Mouse (Mus musculus) forebrain, embryonic 11.5 days (tissue): ENCODE results near the gene Crispld2. TPM values are rescaled to one million over a fixed set of nuclear protein-coding genes. Genes with fewer than 3 reads are reported as not detected.

ENCODE experiments used
- ATAC-seq: fragments of 200-750 bp; cut with Nextera tagmentation; replicated peaks from 2 replicates; pipeline ENCODE4 v1.8.0; 2017; ENCODE audit warnings: moderate TSS enrichment; ENCODE audit not compliant: low FRiP score
- DNase-seq: peaks from one replicate; pipeline ENCODE4 v3.0.0-alpha.2; 2017; ENCODE audit warnings: low spot score
- H3K27ac ChIP-seq: fragments of 300-500 bp; sonication (generic); 2 replicates; pipeline ENCODE4 v1.5.1; 2014; ENCODE audit warnings: low read depth, low read length
- H3K27me3 ChIP-seq: fragments of 300-500 bp; sonication (generic); 2 replicates; pipeline ENCODE4 v1.6.1; 2014; ENCODE audit warnings: mild to moderate bottlenecking, low read length, mixed read lengths; ENCODE audit not compliant: control insufficient read depth, insufficient read depth
- H3K36me3 ChIP-seq: fragments of 300-500 bp; sonication (generic); 2 replicates; pipeline ENCODE4 v1.6.1; 2014; ENCODE audit warnings: mild to moderate bottlenecking, low read length, moderate library complexity, mixed read lengths; ENCODE audit not compliant: control insufficient read depth, insufficient read depth
- H3K4me1 ChIP-seq: fragments of 300-500 bp; sonication (generic); replicated peaks from 2 replicates; pipeline ENCODE4 v1.6.1; 2014; ENCODE audit warnings: low read length, mixed read lengths; ENCODE audit not compliant: control insufficient read depth, insufficient read depth
- H3K4me2 ChIP-seq: fragments of 300-500 bp; sonication (generic); 2 replicates; pipeline ENCODE4 v1.6.1; 2014; ENCODE audit warnings: low read depth, mild to moderate bottlenecking, low read length, moderate library complexity, mixed read lengths; ENCODE audit not compliant: severe bottlenecking
- H3K4me3 ChIP-seq: fragments of 300-500 bp; sonication (generic); 2 replicates; pipeline ENCODE4 v1.5.1; 2014; ENCODE audit warnings: low read depth, low read length
- H3K9ac ChIP-seq: fragments of 300-500 bp; sonication (generic); 2 replicates; pipeline ENCODE4 v1.6.1; 2014; ENCODE audit warnings: low read length
- H3K9me3 ChIP-seq: fragments of 300-500 bp; sonication (generic); 2 replicates; pipeline ENCODE4 v1.6.1; 2016; ENCODE audit warnings: low read length, mixed read lengths; ENCODE audit not compliant: control insufficient read depth
- WGBS: fragments of 180-500 bp; shearing (Covaris S2); extraction: QIAGEN DNeasy Blood & Tissue Kit; methylation state at CpG from one replicate; pipeline ENCODE4 v1.1.7; 2014; 5-methylcytosine and 5-hydroxymethylcytosine counted together
- polyA plus RNA-seq: library from polyadenylated mRNA; unstranded; fragments of >200 nt; fragmentation: Nextera tagmentation; extraction: Ambion mirVana; gene quantifications from 2 replicates; pipeline ENCODE4 v1.2.1, GENCODE M21; 2014

The Crispld2 gene
- polyA plus RNA-seq, 1 experiment from 2014 or later: 1.6 TPM

DNA sequence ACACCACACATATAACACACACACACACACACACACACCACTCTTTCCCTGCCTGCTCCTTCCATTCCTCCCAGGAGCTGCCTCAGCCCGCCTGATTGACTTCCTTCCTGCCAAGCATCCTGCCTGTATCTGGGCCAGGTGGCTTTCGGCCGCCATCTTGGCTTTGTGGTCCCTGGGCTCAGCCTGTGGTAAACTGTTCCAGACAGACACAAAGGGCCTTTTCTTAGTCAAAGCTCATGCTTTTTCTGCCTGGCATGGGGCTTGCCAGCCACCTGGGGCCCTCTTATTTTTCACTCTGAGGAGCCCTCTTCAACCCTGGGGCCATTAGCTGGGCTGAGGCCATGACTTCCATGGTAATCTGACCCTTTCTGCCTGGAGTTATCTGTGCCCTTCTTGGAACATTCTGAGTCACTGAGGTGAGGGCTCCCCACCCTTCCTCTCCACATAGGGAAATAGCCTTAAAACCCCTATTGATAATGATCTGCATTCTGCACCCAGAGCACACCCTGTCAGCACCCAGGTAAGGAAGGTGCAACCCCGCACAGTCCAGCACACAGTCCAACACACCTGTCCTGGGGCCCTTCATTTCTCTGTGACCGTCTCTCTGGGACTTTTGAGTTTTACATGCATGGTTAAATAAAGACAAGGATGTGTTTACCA is 40.4 kb downstream of the Crispld2 start:
- no peak for ATAC-seq
- WGBS: 85% methylated on average over 5 of the region's 5 CpGs
- H3K27me3 ChIP-seq: no peaks in the 10 kb centered on the region
- no peak for DNase-seq
- 0 out of 2 replicates have a peak, but pooled peaks cover 2% of the 10 kb centered on the region for H3K4me1 ChIP-seq
- no peaks in the 10 kb centered on the region for H3K9me3 ChIP-seq
- H3K4me3 ChIP-seq: no peak overlapping the region
- no peak overlapping the region for H3K27ac ChIP-seq
- no peak overlapping the region for H3K9ac ChIP-seq
- no peak overlapping the region for H3K4me2 ChIP-seq
- no peaks in the 10 kb centered on the region for H3K36me3 ChIP-seq

DNA sequence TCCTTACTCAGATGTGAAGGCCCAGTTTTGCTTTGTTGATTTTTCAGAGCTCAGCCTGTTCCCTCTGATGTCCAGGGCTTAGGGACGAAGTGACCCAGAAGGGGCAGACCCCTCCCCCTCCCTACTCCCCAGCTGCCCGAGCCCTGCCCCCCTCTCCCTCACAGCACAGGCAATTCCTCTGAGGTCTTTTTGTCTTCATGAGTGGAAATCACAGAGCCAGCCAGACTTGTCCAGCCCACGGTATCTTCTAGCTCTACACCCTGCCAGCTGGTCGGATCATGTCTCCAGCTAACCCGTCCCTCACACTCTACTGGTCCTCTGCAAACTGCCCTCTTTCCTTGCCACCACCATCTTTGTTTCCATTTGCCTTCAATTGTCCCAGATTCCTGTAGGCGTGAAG is 42.2 kb downstream of the Crispld2 start:
- H3K4me3 ChIP-seq: no peak overlapping the region
- H3K36me3 ChIP-seq: no peaks in the 10 kb centered on the region
- 31% methylated on average over 6 of the region's 6 CpGs for WGBS
- no peak overlapping the region for H3K4me2 ChIP-seq
- ATAC-seq (no peak; the same call in 1 of the 2 replicates), DNase-seq (no peak)
- 0 out of 2 replicates have a peak, but pooled peaks cover 2% of the 10 kb centered on the region for H3K4me1 ChIP-seq
- H3K9me3 ChIP-seq: no peaks in the 10 kb centered on the region
- H3K27ac ChIP-seq: no peak overlapping the region
- no peak overlapping the region for H3K9ac ChIP-seq
- no peaks in the 10 kb centered on the region for H3K27me3 ChIP-seq

DNA sequence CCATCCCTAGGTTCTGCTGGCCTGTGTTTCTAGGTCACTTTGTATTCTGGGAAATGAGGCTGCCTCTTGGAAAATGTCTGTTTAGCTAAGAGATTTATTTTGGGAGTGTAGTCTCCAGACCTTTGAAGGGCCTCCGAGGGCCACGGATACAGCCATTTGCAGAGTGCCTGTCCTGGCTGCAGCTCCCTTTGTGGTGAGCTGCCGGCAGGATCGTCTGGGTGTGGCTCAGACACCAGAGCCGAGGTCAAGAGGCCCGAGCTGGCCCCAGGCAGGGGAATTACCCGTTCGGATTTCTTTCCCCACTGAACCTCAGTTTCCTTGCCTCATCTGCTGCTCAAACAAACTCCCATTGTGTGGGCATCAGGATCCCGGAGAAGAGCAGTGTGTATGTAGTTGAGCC is 43.9 kb downstream of the Crispld2 start:
- no peak for ATAC-seq
- no peak overlapping the region for H3K4me2 ChIP-seq
- no peak overlapping the region for H3K27ac ChIP-seq
- H3K9me3 ChIP-seq: no peaks in the 10 kb centered on the region
- H3K4me1 ChIP-seq: 0 out of 2 replicates have a peak, but pooled peaks cover 2% of the 10 kb centered on the region
- WGBS: 29% methylated on average over 9 of the region's 9 CpGs
- no peak overlapping the region for H3K9ac ChIP-seq
- H3K27me3 ChIP-seq: no peaks in the 10 kb centered on the region
- no peak for DNase-seq
- H3K4me3 ChIP-seq: no peak overlapping the region
- H3K36me3 ChIP-seq: no peaks in the 10 kb centered on the region

DNA sequence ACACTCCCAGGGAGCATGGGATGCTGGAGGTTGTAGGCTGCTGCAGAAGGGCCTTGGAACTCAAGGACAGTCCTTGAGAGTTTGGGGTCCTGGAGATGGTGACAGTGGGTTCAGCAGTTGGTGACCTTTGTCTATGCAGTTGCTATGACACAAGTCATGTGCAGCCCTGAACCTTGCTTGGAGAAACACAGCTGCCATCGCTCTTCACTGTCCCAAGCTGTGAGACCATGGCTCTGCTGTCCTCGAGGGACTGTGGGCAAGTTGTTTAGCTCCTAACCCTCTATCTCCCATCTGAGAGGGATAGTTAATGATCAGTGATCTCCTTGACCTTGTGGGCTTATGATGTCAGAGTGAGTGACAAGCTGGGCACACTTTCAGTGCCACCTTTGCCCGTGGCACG is 44.3 kb downstream of the Crispld2 start:
- Histone ChIP-seq H3K27me3 (no peaks in the 10 kb centered on the region), H3K36me3 (no peaks in the 10 kb centered on the region), H3K4me1 (0 out of 2 replicates have a peak, but pooled peaks cover 2% of the 10 kb centered on the region), H3K9me3 (no peaks in the 10 kb centered on the region), H3K4me3 (no peak overlapping the region), H3K4me2 (no peak overlapping the region), H3K9ac (no peak overlapping the region), H3K27ac (no peak overlapping the region)
- ATAC-seq: no peak
- WGBS: 89% methylated on average over 4 of the region's 4 CpGs
- DNase-seq: no peak

DNA sequence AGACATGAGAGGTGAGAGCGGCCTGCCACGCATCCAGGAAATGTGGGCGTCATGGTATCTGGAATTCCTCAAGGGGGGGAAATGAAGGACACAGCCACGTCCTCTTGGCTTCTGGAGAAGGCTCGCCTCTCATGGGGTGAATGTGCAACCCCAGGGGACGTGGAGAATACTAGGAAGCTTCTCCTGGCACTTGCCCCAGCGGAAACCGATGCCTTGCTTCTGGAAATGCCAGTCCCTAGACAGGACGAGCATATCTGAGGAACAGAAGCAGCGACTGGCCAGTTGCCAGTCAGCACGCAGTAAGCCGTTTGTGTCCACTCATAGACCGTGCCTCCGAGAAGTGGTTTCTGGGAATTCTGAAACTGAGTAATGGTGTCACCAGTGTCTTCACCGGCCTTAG is 45.0 kb downstream of the Crispld2 start:
- no peaks in the 10 kb centered on the region for H3K9me3 ChIP-seq
- no peak overlapping the region for H3K27ac ChIP-seq
- DNase-seq: no peak
- 0 out of 2 replicates have a peak, but pooled peaks cover 2% of the 10 kb centered on the region for H3K4me1 ChIP-seq
- no peak for ATAC-seq
- 88% methylated on average over 15 of the region's 15 CpGs for WGBS
- no peaks in the 10 kb centered on the region for H3K36me3 ChIP-seq
- no peak overlapping the region for H3K4me3 ChIP-seq
- H3K9ac ChIP-seq: no peak overlapping the region
- H3K4me2 ChIP-seq: no peak overlapping the region
- no peaks in the 10 kb centered on the region for H3K27me3 ChIP-seq

DNA sequence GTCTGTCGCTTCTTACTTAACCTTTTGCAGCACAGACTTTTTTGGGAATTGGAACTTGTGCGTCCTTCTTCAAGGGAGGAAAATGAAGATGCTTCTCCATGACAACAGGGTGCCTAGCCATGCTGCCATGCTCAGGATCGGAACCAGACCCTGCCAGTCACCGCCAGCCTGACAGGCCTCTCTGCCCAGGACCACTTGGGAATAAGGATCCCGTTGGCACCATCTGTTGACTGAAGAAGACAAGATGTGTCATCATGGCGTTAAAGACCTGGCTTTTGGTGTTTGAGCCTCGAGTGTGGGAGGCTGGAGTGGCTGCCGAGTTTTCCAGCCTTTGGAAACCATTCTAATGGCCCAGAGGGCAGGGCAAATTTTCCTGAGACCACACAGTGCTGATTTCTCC is 45.4 kb downstream of the Crispld2 start:
- Histone ChIP-seq H3K27ac (no peak overlapping the region), H3K27me3 (no peaks in the 10 kb centered on the region), H3K4me1 (0 out of 2 replicates have a peak, but pooled peaks cover 2% of the 10 kb centered on the region), H3K4me2 (no peak overlapping the region), H3K36me3 (no peaks in the 10 kb centered on the region), H3K4me3 (no peak overlapping the region), H3K9ac (no peak overlapping the region), H3K9me3 (no peaks in the 10 kb centered on the region)
- ATAC-seq: no peak
- 91% methylated on average over 8 of the region's 8 CpGs for WGBS
- no peak for DNase-seq

DNA sequence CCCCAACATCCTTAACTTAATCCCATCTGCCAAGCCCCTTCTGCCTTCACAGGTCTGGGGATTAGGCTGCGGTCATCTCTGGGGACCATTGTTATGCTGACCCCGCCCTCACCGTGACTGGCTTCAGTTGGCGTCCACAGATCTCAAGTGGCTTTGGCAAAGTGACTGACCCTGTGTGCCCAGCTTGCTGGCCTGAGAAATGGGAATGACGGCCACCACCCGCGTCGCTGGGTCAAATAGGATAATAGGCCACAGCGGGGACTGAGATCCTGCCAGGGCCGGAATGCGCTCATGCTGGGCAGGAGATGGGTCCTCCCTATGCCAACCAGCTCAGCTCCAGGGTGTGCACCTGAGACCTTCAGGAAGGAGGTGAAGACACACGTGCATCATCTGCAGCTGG is 46.5 kb downstream of the Crispld2 start:
- no peak for DNase-seq
- ATAC-seq: no peak
- H3K27me3 ChIP-seq: no peaks in the 10 kb centered on the region
- H3K27ac ChIP-seq: no peak overlapping the region
- no peak overlapping the region for H3K9ac ChIP-seq
- no peak overlapping the region for H3K4me3 ChIP-seq
- H3K9me3 ChIP-seq: no peaks in the 10 kb centered on the region
- H3K4me2 ChIP-seq: no peak overlapping the region
- no peaks in the 10 kb centered on the region for H3K36me3 ChIP-seq
- WGBS: 89% methylated on average over 12 of the region's 12 CpGs
- 0 out of 2 replicates have a peak, but pooled peaks cover 2% of the 10 kb centered on the region for H3K4me1 ChIP-seq

DNA sequence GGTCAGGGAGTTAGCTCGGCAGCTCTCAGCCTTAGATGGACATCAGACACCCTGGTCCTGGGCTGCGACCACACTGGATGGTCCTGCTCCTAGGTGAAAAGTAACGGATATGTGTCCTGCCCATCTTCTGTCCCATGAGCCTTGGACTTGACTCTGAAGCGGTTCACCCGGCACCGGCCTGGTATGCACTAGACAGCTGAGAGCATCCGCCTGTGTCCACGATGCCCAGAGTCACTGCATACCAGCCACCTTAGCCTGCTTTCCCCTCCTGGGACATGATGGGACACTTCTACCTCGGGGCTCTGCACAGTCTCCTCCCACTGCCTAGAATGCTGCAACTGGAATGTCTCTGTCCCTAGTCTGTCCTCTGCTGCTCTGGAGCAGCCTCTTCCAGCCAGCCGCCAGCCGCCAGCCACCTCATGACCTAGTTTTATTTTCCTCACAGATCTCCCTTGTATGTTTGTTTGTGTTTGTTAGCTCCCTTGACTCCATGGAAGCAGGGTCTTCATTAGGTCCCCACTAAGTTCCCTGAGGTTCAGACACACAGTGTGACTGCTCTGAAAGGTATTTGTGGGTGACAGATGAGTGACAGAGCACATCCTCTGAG is 47.2 kb downstream of the Crispld2 start:
- Histone ChIP-seq H3K9ac (no peak overlapping the region), H3K4me2 (no peak overlapping the region), H3K36me3 (no peaks in the 10 kb centered on the region), H3K4me1 (0 out of 2 replicates have a peak, but pooled peaks cover under 1% of the 10 kb centered on the region), H3K9me3 (no peaks in the 10 kb centered on the region), H3K27me3 (no peaks in the 10 kb centered on the region), H3K4me3 (no peak overlapping the region), H3K27ac (no peak overlapping the region)
- ATAC-seq: no peak
- no peak for DNase-seq
- 88% methylated on average over 11 of the region's 11 CpGs for WGBS

DNA sequence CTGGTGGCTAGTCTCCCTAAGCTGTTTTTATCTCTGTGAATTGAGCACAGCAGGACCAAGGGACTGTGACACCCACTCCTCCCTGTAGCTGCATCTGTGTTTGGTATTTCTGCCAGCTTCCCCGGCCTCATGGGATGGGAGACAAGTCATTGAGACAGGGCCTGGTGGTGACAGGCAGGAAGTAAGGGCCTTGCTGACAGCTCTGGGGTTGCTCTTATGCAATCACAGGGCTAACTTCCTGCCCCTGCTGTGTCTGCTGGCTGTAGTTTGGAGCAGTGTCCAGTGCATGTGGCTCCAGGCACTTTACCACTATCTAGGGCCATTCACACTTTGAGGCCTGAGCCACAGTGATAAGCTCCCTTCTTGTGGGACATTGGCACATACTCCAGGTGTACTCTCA is 48.6 kb downstream of the Crispld2 start:
- no peaks in the 10 kb centered on the region for H3K4me1 ChIP-seq
- H3K9ac ChIP-seq: no peak overlapping the region
- ATAC-seq (no peak), DNase-seq (no peak)
- no peak overlapping the region for H3K27ac ChIP-seq
- no peaks in the 10 kb centered on the region for H3K27me3 ChIP-seq
- no peaks in the 10 kb centered on the region for H3K36me3 ChIP-seq
- H3K4me3 ChIP-seq: no peak overlapping the region
- WGBS: 78% methylated on average over 1 of the region's 1 CpGs
- no peak overlapping the region for H3K4me2 ChIP-seq
- no peaks in the 10 kb centered on the region for H3K9me3 ChIP-seq
